Comparison of ENCODE assay signal across 27 mouse cellular contexts in genomic region chr17:56976531-56977390, GRCm38 (mm10). TPM values are rescaled to one million over a fixed set of nuclear protein-coding genes. Genes with fewer than 3 reads are reported as not detected.
"Had no signal": no experiment of that assay in that cellular context is flagged by ENCODE, and none has a peak within 500 bp of the region (broad histone marks: within the 10 kb centered on the region; RNA-seq: fewer than 3 reads in every experiment).

No protein-coding gene starts in this region.

- H3K4me2 ChIP-seq: limb, embryonic 12.5 days; limb, embryonic 15.5 days; liver, embryonic 11.5 days; lung, embryonic 15.5 days; midbrain, embryonic 11.5 days; neural tube, embryonic 12.5 days; neural tube, embryonic 15.5 days had no signal

- H3K4me1 ChIP-seq: limb, embryonic 15.5 days; lung, embryonic 15.5 days; neural tube, embryonic 12.5 days; neural tube, embryonic 15.5 days had no signal

- H3K9ac ChIP-seq: limb, embryonic 12.5 days; limb, embryonic 15.5 days; liver, embryonic 14.5 days; lung, embryonic 15.5 days; neural tube, embryonic 12.5 days; neural tube, embryonic 15.5 days had no signal

- H3K27ac ChIP-seq: kidney, postnatal 0 days; layer of hippocampus, adult 2 months; limb, embryonic 12.5 days; limb, embryonic 15.5 days; liver, embryonic 14.5 days; lung, embryonic 15.5 days; neural tube, embryonic 12.5 days; neural tube, embryonic 15.5 days had no signal

- H3K27me3 ChIP-seq: limb, embryonic 12.5 days; limb, embryonic 15.5 days; lung, embryonic 15.5 days; neural tube, embryonic 15.5 days had no signal

- DNase-seq: kidney, adult 2 months; left cerebral cortex, postnatal 4 days; lung, adult 18-20 months; lung, postnatal 14 days; midbrain, embryonic 14.5 days; retina, postnatal 1 day; right cerebral cortex, postnatal 25 days; thymus, postnatal 25 days had no signal

- H3K4me3 ChIP-seq: layer of hippocampus, adult 2 months; limb, embryonic 12.5 days; limb, embryonic 15.5 days; lung, embryonic 15.5 days; neural tube, embryonic 12.5 days; neural tube, embryonic 15.5 days had no signal

- H3K36me3 ChIP-seq: limb, embryonic 12.5 days; limb, embryonic 15.5 days; lung, embryonic 15.5 days; neural tube, embryonic 12.5 days; neural tube, embryonic 15.5 days had no signal

- H3K9me3 ChIP-seq: limb, embryonic 12.5 days; limb, embryonic 15.5 days; lung, embryonic 15.5 days; neural tube, embryonic 12.5 days; neural tube, embryonic 15.5 days had no signal

RNA-seq across cellular contexts. Expression of gene Acer1, which starts 5.2 kb away (rescaled TPM):
- total RNA-seq: layer of hippocampus, adult 2 months; layer of hippocampus, postnatal 14 days; left cerebral cortex, adult 8-10 months; left cerebral cortex, postnatal 14 days; left cerebral cortex, postnatal 4 days; megakaryocyte progenitor cell, adult 5-6 weeks; megakaryocyte-erythroid progenitor cell, adult 5-6 weeks had no signal
- polyA plus RNA-seq: kidney, adult 2 months; kidney, embryonic 14.5 days; kidney, postnatal 0 days; limb, embryonic 12.5 days; liver, embryonic 11.5 days; liver, embryonic 14.5 days; lung, embryonic 15.5 days; midbrain, embryonic 11.5 days; midbrain, embryonic 14.5 days; neural tube, embryonic 12.5 days; neural tube, embryonic 15.5 days; spleen, adult 2 months; thymus, postnatal 0 days had no signal

RNA-seq across cellular contexts. Expression of gene Pspn, which starts 23.1 kb away (rescaled TPM):
- total RNA-seq: layer of hippocampus, adult 2 months; layer of hippocampus, postnatal 14 days; left cerebral cortex, adult 8-10 months; left cerebral cortex, postnatal 14 days; left cerebral cortex, postnatal 4 days; megakaryocyte progenitor cell, adult 5-6 weeks had no signal
- polyA plus RNA-seq: kidney, adult 2 months; large intestine, adult 2 months; limb, embryonic 12.5 days; limb, embryonic 15.5 days; liver, embryonic 11.5 days; liver, embryonic 14.5 days; lung, embryonic 15.5 days; midbrain, embryonic 14.5 days; neural tube, embryonic 12.5 days; spleen, adult 2 months had no signal
